Mouse (Mus musculus) lung, postnatal 36 days (tissue): Measurements from ENCODE around the gene Rassf5.

Source experiments
- DNase-seq: peaks from one replicate; pipeline ENCODE4 v3.0.0; 2022; ENCODE audit warnings: mixed read lengths

The Rassf5 gene

GRCm38 (mm10) chr1:131257288-131257687 is 12.2 kb upstream of the Rassf5 start:
- DNase-seq = no peak

- peak; percentile 52 for DNase-seq
These were observed 7.6 kb upstream of the Rassf5 start for GRCm38 (mm10) chr1:131252516-131253250.

GRCm38 (mm10) chr1:131246433-131247395 is 1.7 kb upstream of the Rassf5 start:
- peak; percentile 77 for DNase-seq

GRCm38 (mm10) chr1:131245926-131246325 is 868 bp upstream of the Rassf5 start:
- peak; percentile 73 for DNase-seq

GRCm38 (mm10) chr1:131244536-131245088 is 446 bp downstream of the Rassf5 start:
- no peak for DNase-seq

- no peak for DNase-seq
These were observed 2.1 kb downstream of the Rassf5 start for GRCm38 (mm10) chr1:131242956-131243355.

GRCm38 (mm10) chr1:131239576-131240193 is 5.4 kb downstream of the Rassf5 start:
- DNase-seq = no peak

- peak; percentile 73 for DNase-seq
These were observed 6.1 kb downstream of the Rassf5 start for GRCm38 (mm10) chr1:131238931-131239381.

- DNase-seq = no peak
These were observed 9.0 kb downstream of the Rassf5 start for GRCm38 (mm10) chr1:131236077-131236476.

- DNase-seq = no peak
These were observed 11.5 kb downstream of the Rassf5 start for GRCm38 (mm10) chr1:131233527-131233926.

GRCm38 (mm10) chr1:131228659-131229058 is 16.4 kb downstream of the Rassf5 start:
- DNase-seq = no peak

- DNase-seq = no peak
These were observed 16.8 kb downstream of the Rassf5 start for GRCm38 (mm10) chr1:131228225-131228624.

GRCm38 (mm10) chr1:131224848-131225471 is 20.1 kb downstream of the Rassf5 start:
- no peak for DNase-seq

GRCm38 (mm10) chr1:131223345-131223744 is 21.7 kb downstream of the Rassf5 start:
- no peak for DNase-seq

- DNase-seq = peak; percentile 59
These were observed 23.1 kb downstream of the Rassf5 start for GRCm38 (mm10) chr1:131221822-131222590.

- DNase-seq = no peak
These were observed 26.1 kb downstream of the Rassf5 start for GRCm38 (mm10) chr1:131218933-131219332.

- no peak for DNase-seq
These were observed 31.7 kb downstream of the Rassf5 start for GRCm38 (mm10) chr1:131213361-131213760.

GRCm38 (mm10) chr1:131212956-131213355 is 32.1 kb downstream of the Rassf5 start:
- DNase-seq = no peak

GRCm38 (mm10) chr1:131211655-131212054 is 33.4 kb downstream of the Rassf5 start:
- no peak for DNase-seq

- DNase-seq = no peak
These were observed 35.1 kb downstream of the Rassf5 start for GRCm38 (mm10) chr1:131209971-131210426.

- no peak for DNase-seq
These were observed 36.3 kb downstream of the Rassf5 start for GRCm38 (mm10) chr1:131208800-131209199.
